Mouse (Mus musculus): ENCODE measurements around the gene Got2.

DNA sequence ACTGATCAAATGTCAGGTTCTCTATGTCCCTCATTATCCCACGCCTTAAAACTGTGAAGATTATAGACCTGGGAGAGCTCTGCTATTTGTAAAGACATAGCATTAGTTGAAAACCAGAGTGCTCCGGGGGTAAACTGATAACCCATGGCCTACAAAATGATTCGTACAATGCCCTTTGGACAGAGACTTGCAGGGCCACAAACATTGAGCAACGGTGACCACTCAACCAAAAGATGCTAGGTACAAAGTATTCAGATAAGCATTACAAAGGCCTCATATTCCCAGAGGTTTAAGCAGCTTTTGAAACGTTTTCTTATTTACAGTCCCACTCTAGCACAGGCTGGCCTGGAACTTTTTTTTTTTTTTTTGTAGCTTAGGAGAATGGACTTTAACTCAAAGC is 2.4 kb downstream of the Got2 start:
- TF ChIP-seq CTCF (IDR thresholded peaks at IDR 0.05) (no peak), EP300 (IDR thresholded peaks at IDR 0.05) (no peak)

Measured in lung, postnatal 0 days (tissue).